Mouse (Mus musculus): Measurements from ENCODE around the gene Tnxb. TPM values are rescaled to one million over a fixed set of nuclear protein-coding genes. Genes with fewer than 3 reads are reported as not detected.

Tnxb gene
- polyA plus RNA-seq, 1 experiment from 2014 or later: 1.1 TPM

- Histone ChIP-seq H3K4me2 (replicated peaks) (no peak overlapping the region), H3K4me1 (replicated peaks) (peaks cover 34% of the 10 kb centered on the region), H3K4me3 (replicated peaks) (no peak overlapping the region), H3K9ac (0 out of 2 replicates have a peak overlapping the region, but pooled peaks have one; percentile 0), H3K36me3 (no peaks in the 10 kb centered on the region), H3K9me3 (no peaks in the 10 kb centered on the region), H3K27ac (peak overlapping the region; percentile 64), H3K27me3 (replicated peaks) (peaks cover 9% of the 10 kb centered on the region; the same call in 1 of the 2 replicates)
- no peak for ATAC-seq
- 58% methylated on average over 17 of the region's 17 CpGs for WGBS
Measured at GRCm38 (mm10) chr17:34681132-34681571, 10.8 kb downstream of the Tnxb start.

- 70% methylated on average over 11 of the region's 11 CpGs for WGBS
- Histone ChIP-seq H3K4me2 (replicated peaks) (no peak overlapping the region), H3K9me3 (no peaks in the 10 kb centered on the region), H3K4me1 (replicated peaks) (peaks cover 33% of the 10 kb centered on the region), H3K27ac (peak overlapping the region; percentile 64; the same call in 1 of the 2 replicates), H3K36me3 (no peaks in the 10 kb centered on the region), H3K4me3 (replicated peaks) (no peak overlapping the region), H3K9ac (peak overlapping the region; percentile 0; the same call in 1 of the 2 replicates), H3K27me3 (replicated peaks) (peaks cover 9% of the 10 kb centered on the region; the same call in 1 of the 2 replicates)
- 0 out of 2 replicates have a peak, but pooled peaks have one; percentile 29 for ATAC-seq
Measured at GRCm38 (mm10) chr17:34681881-34682536, 11.7 kb downstream of the Tnxb start.

- 80% methylated on average over 8 of the region's 8 CpGs for WGBS
- no peak overlapping the region for H3K9ac ChIP-seq
- H3K4me1 ChIP-seq (replicated peaks): peaks cover 33% of the 10 kb centered on the region
- no peak overlapping the region for H3K4me2 ChIP-seq (replicated peaks)
- no peak for ATAC-seq
- H3K4me3 ChIP-seq (replicated peaks): no peak overlapping the region
- no peaks in the 10 kb centered on the region for H3K36me3 ChIP-seq
- no peak overlapping the region for H3K27ac ChIP-seq
- no peaks in the 10 kb centered on the region for H3K9me3 ChIP-seq
- peaks cover 9% of the 10 kb centered on the region; the same call in 1 of the 2 replicates for H3K27me3 ChIP-seq (replicated peaks)
Measured at GRCm38 (mm10) chr17:34683179-34683578, 12.8 kb downstream of the Tnxb start.

GRCm38 (mm10) chr17:34683686-34684220, 13.4 kb downstream of the Tnxb start:
- H3K27me3 ChIP-seq (replicated peaks): peaks cover 9% of the 10 kb centered on the region; the same call in 1 of the 2 replicates
- peaks cover 33% of the 10 kb centered on the region for H3K4me1 ChIP-seq (replicated peaks)
- H3K27ac ChIP-seq: peak overlapping the region; percentile 63; the same call in 1 of the 2 replicates
- no peak overlapping the region for H3K4me3 ChIP-seq (replicated peaks)
- H3K9ac ChIP-seq: no peak overlapping the region
- H3K36me3 ChIP-seq: no peaks in the 10 kb centered on the region
- H3K4me2 ChIP-seq (replicated peaks): no peak overlapping the region
- no peaks in the 10 kb centered on the region for H3K9me3 ChIP-seq
- WGBS: 67% methylated on average over 10 of the region's 10 CpGs
- ATAC-seq: no peak

- Histone ChIP-seq H3K4me1 (replicated peaks) (peaks cover 33% of the 10 kb centered on the region), H3K27me3 (replicated peaks) (peaks cover 6% of the 10 kb centered on the region; the same call in 1 of the 2 replicates), H3K4me2 (replicated peaks) (no peak overlapping the region), H3K27ac (peak overlapping the region; percentile 63), H3K4me3 (replicated peaks) (no peak overlapping the region), H3K36me3 (no peaks in the 10 kb centered on the region), H3K9me3 (no peaks in the 10 kb centered on the region), H3K9ac (no peak overlapping the region)
- WGBS: 44% methylated on average over 9 of the region's 9 CpGs
- ATAC-seq: peak; percentile 39; the same call in 1 of the 2 replicates
Measured at GRCm38 (mm10) chr17:34684253-34684893, 14.0 kb downstream of the Tnxb start.

- WGBS: 72% methylated on average over 28 of the region's 28 CpGs
- peaks cover under 1% of the 10 kb centered on the region; the same call in 1 of the 2 replicates for H3K27me3 ChIP-seq (replicated peaks)
- H3K27ac ChIP-seq: peak overlapping the region; percentile 63
- no peaks in the 10 kb centered on the region for H3K9me3 ChIP-seq
- no peaks in the 10 kb centered on the region for H3K36me3 ChIP-seq
- peak; percentile 23; the same call in 1 of the 2 replicates for ATAC-seq
- H3K9ac ChIP-seq: no peak overlapping the region
- H3K4me2 ChIP-seq (replicated peaks): no peak overlapping the region
- H3K4me1 ChIP-seq (replicated peaks): peaks cover 33% of the 10 kb centered on the region
- H3K4me3 ChIP-seq (replicated peaks): no peak overlapping the region
Measured at GRCm38 (mm10) chr17:34685120-34686110, 15.1 kb downstream of the Tnxb start.

- no peak for ATAC-seq
- Histone ChIP-seq H3K36me3 (no peaks in the 10 kb centered on the region), H3K4me3 (replicated peaks) (no peak overlapping the region), H3K27me3 (replicated peaks) (no peaks in the 10 kb centered on the region), H3K9ac (no peak overlapping the region), H3K27ac (no peak overlapping the region), H3K4me1 (replicated peaks) (peaks cover 22% of the 10 kb centered on the region), H3K9me3 (no peaks in the 10 kb centered on the region), H3K4me2 (replicated peaks) (no peak overlapping the region)
- WGBS: 88% methylated on average over 7 of the region's 7 CpGs
Measured at GRCm38 (mm10) chr17:34688889-34689288, 18.6 kb downstream of the Tnxb start.

GRCm38 (mm10) chr17:34690458-34690857, 20.1 kb downstream of the Tnxb start:
- H3K27ac ChIP-seq: no peak overlapping the region
- no peaks in the 10 kb centered on the region for H3K36me3 ChIP-seq
- no peaks in the 10 kb centered on the region for H3K27me3 ChIP-seq (replicated peaks)
- 60% methylated on average over 4 of the region's 4 CpGs for WGBS
- no peak for ATAC-seq
- no peak overlapping the region for H3K4me3 ChIP-seq (replicated peaks)
- no peak overlapping the region for H3K4me2 ChIP-seq (replicated peaks)
- no peaks in the 10 kb centered on the region for H3K9me3 ChIP-seq
- H3K9ac ChIP-seq: no peak overlapping the region
- H3K4me1 ChIP-seq (replicated peaks): peaks cover 8% of the 10 kb centered on the region

- no peaks in the 10 kb centered on the region for H3K9me3 ChIP-seq
- no peaks in the 10 kb centered on the region for H3K27me3 ChIP-seq (replicated peaks)
- no peak for ATAC-seq
- WGBS: 79% methylated on average over 7 of the region's 7 CpGs
- no peaks in the 10 kb centered on the region for H3K4me1 ChIP-seq (replicated peaks)
- H3K9ac ChIP-seq: no peak overlapping the region
- H3K4me2 ChIP-seq (replicated peaks): no peak overlapping the region
- no peak overlapping the region for H3K27ac ChIP-seq
- no peaks in the 10 kb centered on the region for H3K36me3 ChIP-seq
- no peak overlapping the region for H3K4me3 ChIP-seq (replicated peaks)
Measured at GRCm38 (mm10) chr17:34692906-34693305, 22.6 kb downstream of the Tnxb start.

- Histone ChIP-seq H3K9ac (no peak overlapping the region), H3K4me2 (replicated peaks) (no peak overlapping the region), H3K4me3 (replicated peaks) (no peak overlapping the region), H3K4me1 (replicated peaks) (no peaks in the 10 kb centered on the region), H3K27me3 (replicated peaks) (no peaks in the 10 kb centered on the region), H3K9me3 (no peaks in the 10 kb centered on the region), H3K27ac (no peak overlapping the region), H3K36me3 (no peaks in the 10 kb centered on the region)
- 52% methylated on average over 14 of the region's 14 CpGs for WGBS
- ATAC-seq: no peak
Measured at GRCm38 (mm10) chr17:34699575-34700408, 29.5 kb downstream of the Tnxb start.

GRCm38 (mm10) chr17:34700671-34701071, 30.3 kb downstream of the Tnxb start:
- H3K4me2 ChIP-seq (replicated peaks): no peak overlapping the region
- no peak for ATAC-seq
- H3K27ac ChIP-seq: no peak overlapping the region
- 69% methylated on average over 2 of the region's 2 CpGs for WGBS
- H3K4me1 ChIP-seq (replicated peaks): no peaks in the 10 kb centered on the region
- no peak overlapping the region for H3K4me3 ChIP-seq (replicated peaks)
- no peaks in the 10 kb centered on the region for H3K36me3 ChIP-seq
- H3K27me3 ChIP-seq (replicated peaks): no peaks in the 10 kb centered on the region
- no peak overlapping the region for H3K9ac ChIP-seq
- no peaks in the 10 kb centered on the region for H3K9me3 ChIP-seq
